Mouse (Mus musculus) liver, embryonic 14 days (tissue): ENCODE measurements around the gene Gm13276. TPM values are rescaled to one million over a fixed set of nuclear protein-coding genes. Genes with fewer than 3 reads are reported as not detected.

Experiments
- polyA plus RNA-seq: library from polyadenylated mRNA; depleted of rRNA; stranded (reverse); fragments of >200 nt; gene quantifications from 2 replicates; pipeline ENCODE4 v1.2.3, GENCODE M21; 2012; rRNA removed

The Gm13276 gene
- not detected in 2 replicates for polyA plus RNA-seq

GRCm38 (mm10) chr4:88785409-88785808 is at the start of gene Gm13276:
Gm13276 (plus strand) TSS chr4:88785709.

GRCm38 (mm10) chr4:88754818-88755340 is 30.6 kb upstream of the Gm13276 start, which contains the start of gene Gm13271:
Gm13271 (plus strand) TSS chr4:88754868.

GRCm38 (mm10) chr4:88759610-88760268 is 25.8 kb upstream of the Gm13276 start, which contains the start of gene Gm13283:
Gm13283 (plus strand) TSS chr4:88760119.

GRCm38 (mm10) chr4:88773534-88773933 is 12.0 kb upstream of the Gm13276 start, which contains the start of gene Gm13290:
Gm13290 (plus strand) TSS chr4:88773834.

GRCm38 (mm10) chr4:88776622-88777021 is 8.9 kb upstream of the Gm13276 start, which contains the start of gene Gm13289:
Gm13289 (plus strand) TSS chr4:88776922.

GRCm38 (mm10) chr4:88779550-88779949 is 6.0 kb upstream of the Gm13276 start, which contains the start of gene Gm13272:
Gm13272 (plus strand) TSS chr4:88779850.

GRCm38 (mm10) chr4:88781831-88782230 is 3.7 kb upstream of the Gm13276 start, which contains the start of gene Ifnz:
Ifnz (plus strand) TSS chr4:88782131.

GRCm38 (mm10) chr4:88788402-88788801 is 2.9 kb downstream of the Gm13276 start, which contains the start of gene Gm13277:
Gm13277 (plus strand) TSS chr4:88788632.

GRCm38 (mm10) chr4:88791250-88791649 is 5.7 kb downstream of the Gm13276 start, which contains the start of gene Gm13278:
Gm13278 (plus strand) TSS chr4:88791550.

GRCm38 (mm10) chr4:88793936-88794675 is 8.6 kb downstream of the Gm13276 start, which contains the start of gene Gm13275:
Gm13275 (plus strand) TSS chr4:88794487.

GRCm38 (mm10) chr4:88797097-88797496 is 11.6 kb downstream of the Gm13276 start, which contains the start of gene Gm13279:
Gm13279 (plus strand) TSS chr4:88797397.

GRCm38 (mm10) chr4:88799365-88799764 is 13.9 kb downstream of the Gm13276 start, which contains the start of gene Gm13285:
Gm13285 (plus strand) TSS chr4:88799665.

GRCm38 (mm10) chr4:88802954-88803353 is 17.4 kb downstream of the Gm13276 start, which contains the start of gene Gm13287:
Gm13287 (plus strand) TSS chr4:88803254.

GRCm38 (mm10) chr4:88805231-88805630 is 19.7 kb downstream of the Gm13276 start, which contains the start of gene Gm13288:
Gm13288 (plus strand) TSS chr4:88805531.

GRCm38 (mm10) chr4:88815928-88816327 is 30.4 kb downstream of the Gm13276 start, which contains the start of gene Ifna7:
Ifna7 (plus strand) TSS chr4:88816228.

GRCm38 (mm10) chr4:88819659-88820058 is 34.1 kb downstream of the Gm13276 start, which contains the start of gene Ifna11:
Ifna11 (plus strand) TSS chr4:88819959.

GRCm38 (mm10) chr4:88827116-88827515 is 41.6 kb downstream of the Gm13276 start, which contains the start of gene Ifna6:
Ifna6 (plus strand) TSS chr4:88827416.

GRCm38 (mm10) chr4:88835225-88835624 is 49.7 kb downstream of the Gm13276 start, which contains the start of gene Ifna5:
Ifna5 (plus strand) TSS chr4:88835525.

